Mouse (Mus musculus) embryonic fibroblast, embryonic 13.5 days (primary cell): ENCODE measurements around the gene Etv1. TPM values are rescaled to one million over a fixed set of nuclear protein-coding genes. Genes with fewer than 3 reads are reported as not detected.
"Not testable (repeated sequence)": the region's sequence is repeated elsewhere in the genome, so short reads cannot be mapped to it uniquely, and the experiment has no call there.

Experiments
- H3K27ac ChIP-seq: 2 replicates; pipeline ENCODE4 v1.5.1; 2012; ENCODE audit warnings: low read length, control low read depth, inconsistent platforms; ENCODE audit not compliant: insufficient read depth
- H3K4me1 ChIP-seq: 2 replicates; pipeline ENCODE4 v1.6.1; 2011; ENCODE audit warnings: low read length; ENCODE audit not compliant: control insufficient read depth, insufficient read depth
- H3K4me3 ChIP-seq: 2 replicates; pipeline ENCODE4 v1.5.1; 2011; ENCODE audit warnings: mild to moderate bottlenecking, control low read depth, low read length; ENCODE audit not compliant: insufficient read depth
- CTCF ChIP-seq: IDR thresholded peaks from 2 replicates; pipeline ENCODE4 v1.5.1; 2011; ENCODE audit warnings: mild to moderate bottlenecking, control low read depth, low read length, moderate library complexity, borderline replicate concordance; ENCODE audit not compliant: insufficient read depth
- POLR2A ChIP-seq: IDR thresholded peaks from 2 replicates; pipeline ENCODE4 v1.6.1; 2011; ENCODE audit warnings: low read depth, mild to moderate bottlenecking, control low read depth, low read length, moderate library complexity
- polyA plus RNA-seq: library from polyadenylated mRNA; stranded (reverse); fragments of >200 nt; gene quantifications from 2 replicates; pipeline ENCODE4 v1.2.4, GENCODE M21; 2011; ENCODE audit warnings: low read depth; ENCODE audit not compliant: missing spikeins, insufficient read length

Etv1 gene
- polyA plus RNA-seq, 1 experiment: 2.4 TPM

DNA sequence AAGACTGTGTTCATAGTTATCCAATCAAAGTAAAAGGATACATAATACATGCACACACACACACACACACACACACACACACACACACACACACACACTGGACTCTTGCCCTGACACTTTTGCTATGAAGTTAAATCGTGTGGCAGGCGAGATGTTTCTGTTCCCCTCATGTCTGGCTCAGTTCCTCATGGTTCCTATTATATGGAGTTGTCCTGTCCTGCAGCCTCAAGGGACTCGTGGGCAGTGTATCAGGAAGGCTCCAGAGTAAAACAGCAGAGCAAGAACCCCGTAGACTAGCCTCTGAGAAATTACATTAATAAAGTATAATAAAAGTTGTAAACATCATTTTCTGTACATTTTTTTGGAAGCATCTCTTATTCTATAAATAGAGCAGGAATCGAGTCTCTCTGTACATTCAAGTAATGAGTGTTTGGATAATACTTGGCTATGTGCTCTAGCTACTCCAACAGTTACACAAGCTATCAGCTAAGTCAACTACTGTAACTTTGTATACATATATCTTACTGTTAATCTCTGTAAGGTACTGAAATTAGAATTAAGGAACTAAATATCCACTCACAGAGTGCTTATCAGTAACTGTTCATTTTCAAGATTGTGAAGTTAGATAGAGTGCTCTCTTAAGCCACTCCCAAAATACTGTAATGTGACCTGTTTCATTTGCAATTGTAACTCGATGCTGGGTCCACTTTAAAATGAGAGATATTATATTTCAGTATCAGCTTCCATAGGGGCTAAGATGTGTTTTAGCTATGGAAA lies 35.0 kb downstream of the Etv1 start:
- Histone ChIP-seq H3K4me3 (no peak overlapping the region), H3K27ac (no peak overlapping the region), H3K4me1 (no peaks in the 10 kb centered on the region)
- TF ChIP-seq CTCF (no peak), POLR2A (no peak)

DNA sequence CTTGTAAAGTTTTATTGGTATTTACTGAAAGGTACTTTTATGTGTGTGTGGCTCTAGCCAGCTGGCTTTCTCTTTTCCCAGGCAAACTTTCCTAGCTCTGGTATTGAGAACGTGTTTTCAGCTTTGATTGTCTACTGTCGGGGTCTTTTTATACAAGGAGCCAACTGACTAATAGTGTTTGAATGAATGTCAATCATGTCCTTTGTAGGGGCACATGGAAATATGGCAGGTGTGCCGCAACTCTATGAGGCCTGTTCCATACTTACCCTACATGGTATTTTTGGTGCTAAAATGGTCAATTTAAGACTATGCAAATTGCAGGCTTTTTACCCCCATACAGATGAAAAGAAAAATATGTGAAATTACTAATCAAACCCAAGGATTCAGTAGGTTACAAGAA lies 37.1 kb downstream of the Etv1 start:
- TF ChIP-seq POLR2A (no peak), CTCF (no peak)
- Histone ChIP-seq H3K27ac (no peak overlapping the region), H3K4me1 (no peaks in the 10 kb centered on the region), H3K4me3 (no peak overlapping the region)

DNA sequence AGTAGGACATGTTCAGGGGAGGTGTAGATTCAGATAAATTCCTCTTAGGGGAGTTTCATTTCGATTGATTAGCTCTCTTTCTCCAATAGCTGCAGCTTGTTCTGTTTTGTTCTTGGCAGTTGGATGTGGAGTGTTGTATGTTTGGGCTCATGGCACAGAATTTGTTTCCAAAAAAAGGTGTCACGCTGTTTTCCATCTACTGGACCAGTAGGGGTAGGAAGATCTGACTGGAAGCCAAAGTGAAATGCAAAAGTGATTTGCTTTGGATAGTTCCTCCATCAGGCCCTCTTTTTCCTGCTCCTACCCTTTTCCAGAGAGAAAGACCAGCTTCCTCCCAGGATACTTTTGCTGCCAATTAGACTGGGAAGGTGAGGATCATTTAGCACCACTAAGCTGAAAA lies 39.1 kb downstream of the Etv1 start:
- H3K4me1 ChIP-seq: no peaks in the 10 kb centered on the region
- H3K4me3 ChIP-seq: no peak overlapping the region
- TF ChIP-seq POLR2A: no peak
- no peak for TF ChIP-seq CTCF
- H3K27ac ChIP-seq: no peak overlapping the region

DNA sequence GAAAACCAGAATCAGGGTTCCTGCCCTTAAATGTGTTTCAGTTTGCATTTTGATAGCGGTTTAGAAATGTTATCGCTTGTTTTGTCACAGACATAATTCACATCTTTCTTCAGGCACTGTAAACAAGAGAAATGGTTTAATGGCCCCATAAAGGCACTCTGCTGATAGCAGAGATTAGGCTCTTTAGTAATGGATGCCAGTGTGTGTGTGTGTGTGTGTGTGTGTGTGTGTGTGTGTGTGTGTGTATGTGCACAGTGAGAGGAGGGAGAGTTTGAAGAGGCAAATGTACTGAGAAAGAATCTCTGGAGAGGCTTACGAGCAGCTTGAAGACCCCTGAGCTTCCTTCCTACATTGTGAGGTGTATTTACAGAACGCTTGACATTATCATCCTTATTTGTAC lies 41.5 kb downstream of the Etv1 start:
- H3K4me1 ChIP-seq: no peaks in the 10 kb centered on the region
- H3K27ac ChIP-seq: no peak overlapping the region
- H3K4me3 ChIP-seq: no peak overlapping the region
- TF ChIP-seq CTCF (no peak), POLR2A (no peak)

DNA sequence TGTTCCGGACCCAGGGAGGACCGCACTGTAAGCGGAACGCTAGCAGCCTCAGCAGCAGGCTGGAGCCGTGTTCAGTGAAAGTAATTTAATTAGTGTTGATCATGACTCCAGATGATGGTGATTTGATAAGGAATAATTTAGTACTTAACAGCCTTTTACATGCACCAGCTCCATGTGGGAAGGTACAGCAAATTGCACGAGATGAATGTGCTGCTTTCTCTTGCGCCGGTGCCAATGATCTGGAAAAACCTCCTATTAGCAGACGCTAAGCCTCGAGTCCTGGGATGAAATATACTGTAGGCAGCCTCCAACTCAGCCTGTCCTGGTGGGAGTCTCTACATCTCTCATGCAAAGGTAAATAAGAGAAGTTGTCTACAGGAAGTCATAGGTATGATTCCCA lies 45.2 kb downstream of the Etv1 start:
- H3K4me3 ChIP-seq: no peak overlapping the region
- H3K27ac ChIP-seq: no peak overlapping the region
- H3K4me1 ChIP-seq: no peaks in the 10 kb centered on the region
- no peak for TF ChIP-seq POLR2A

DNA sequence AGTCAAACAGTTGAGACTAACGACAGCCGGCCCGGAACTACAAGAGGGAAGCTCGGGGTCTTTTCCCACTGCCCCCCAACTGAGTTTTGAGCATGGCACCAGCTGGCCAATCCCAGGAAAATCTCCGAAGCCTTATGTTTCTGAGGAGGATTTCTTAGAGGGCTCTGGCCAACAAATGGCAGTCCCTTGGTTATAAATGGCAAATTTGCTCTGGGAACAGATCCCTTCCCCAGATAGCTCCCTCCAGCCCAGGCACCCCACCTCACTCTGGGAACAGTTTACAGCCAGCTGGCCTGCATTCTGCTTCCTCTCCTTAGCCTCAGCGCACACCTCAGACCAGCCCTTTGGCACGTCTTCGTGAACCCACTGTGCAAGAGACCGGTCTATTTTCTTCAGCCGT lies 53.8 kb downstream of the Etv1 start:
- Histone ChIP-seq H3K4me1 (no peaks in the 10 kb centered on the region), H3K27ac (no peak overlapping the region), H3K4me3 (no peak overlapping the region)
- TF ChIP-seq POLR2A (no peak), CTCF (no peak)

DNA sequence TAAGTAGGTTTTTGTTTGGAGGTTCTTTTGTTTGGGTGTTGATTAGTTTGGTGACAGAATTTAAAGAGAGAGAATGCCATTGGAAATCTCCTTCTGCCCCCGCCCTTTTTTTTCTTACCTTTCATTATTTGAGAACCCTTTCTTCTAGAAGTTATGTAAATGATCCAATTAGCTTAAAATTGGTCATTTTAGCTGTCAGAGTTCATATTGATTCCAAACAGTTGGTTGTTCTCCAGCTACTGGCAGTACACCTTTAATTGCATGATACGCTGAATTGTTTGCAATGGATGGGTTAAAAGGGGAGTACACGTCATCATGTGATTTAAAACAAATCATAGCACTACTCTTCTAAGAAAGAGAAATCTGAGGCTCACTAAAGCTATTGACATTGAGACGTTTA lies 55.4 kb downstream of the Etv1 start:
- H3K4me1 ChIP-seq: no peaks in the 10 kb centered on the region

DNA sequence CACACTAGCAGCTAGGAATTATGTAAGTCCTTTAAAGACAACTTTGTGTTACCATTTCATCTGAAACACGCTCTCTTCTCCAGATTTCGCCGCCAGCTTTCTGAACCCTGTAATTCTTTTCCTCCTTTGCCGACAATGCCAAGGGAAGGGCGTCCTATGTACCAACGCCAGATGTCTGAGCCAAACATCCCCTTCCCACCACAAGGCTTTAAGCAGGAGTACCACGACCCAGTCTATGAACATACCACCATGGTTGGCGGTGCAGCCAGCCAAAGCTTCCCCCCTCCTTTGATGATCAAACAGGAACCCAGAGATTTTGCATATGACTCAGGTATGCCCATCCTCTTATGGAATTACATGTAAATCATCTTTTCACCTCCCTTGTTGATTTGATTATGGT lies 55.8 kb downstream of the Etv1 start:
- H3K4me1 ChIP-seq, H3K4me3 ChIP-seq, H3K27ac ChIP-seq: not testable (repeated sequence)

More for the DNA sequence above, 55.4 kb downstream of the Etv1 start:
- Histone ChIP-seq H3K27ac (no peak overlapping the region), H3K4me3 (no peak overlapping the region)
- no peak for TF ChIP-seq CTCF
- no peak for TF ChIP-seq POLR2A

DNA sequence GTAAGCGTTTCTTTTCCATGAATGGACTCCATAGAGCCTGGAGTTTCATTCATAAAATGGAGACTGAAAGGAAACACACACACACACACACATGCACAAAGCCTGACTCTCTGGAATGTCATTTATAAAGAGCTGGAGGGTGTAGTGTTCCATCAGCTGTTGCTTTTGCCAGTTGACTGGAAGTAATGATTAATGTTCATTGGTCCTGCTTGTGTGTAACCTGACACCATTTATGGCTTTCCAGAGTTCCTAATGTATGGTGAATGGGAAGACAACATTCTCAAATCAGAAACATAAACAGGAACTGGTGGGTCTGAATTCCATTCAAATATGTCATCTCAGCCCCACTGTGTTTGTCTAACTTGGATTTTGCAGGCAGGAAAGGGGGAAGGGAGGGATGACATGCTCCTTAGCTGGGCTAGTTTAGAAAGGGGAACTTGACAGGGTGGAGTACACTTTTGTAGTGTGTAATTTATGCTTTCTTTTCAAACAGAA lies 64.7 kb downstream of the Etv1 start:
- peak overlapping the region; percentile 45; the same call in 1 of the 2 replicates for H3K27ac ChIP-seq
- TF ChIP-seq POLR2A: no peak
- no peak for TF ChIP-seq CTCF
- H3K4me1 ChIP-seq: peaks cover 9% of the 10 kb centered on the region
- H3K4me3 ChIP-seq: no peak overlapping the region

DNA sequence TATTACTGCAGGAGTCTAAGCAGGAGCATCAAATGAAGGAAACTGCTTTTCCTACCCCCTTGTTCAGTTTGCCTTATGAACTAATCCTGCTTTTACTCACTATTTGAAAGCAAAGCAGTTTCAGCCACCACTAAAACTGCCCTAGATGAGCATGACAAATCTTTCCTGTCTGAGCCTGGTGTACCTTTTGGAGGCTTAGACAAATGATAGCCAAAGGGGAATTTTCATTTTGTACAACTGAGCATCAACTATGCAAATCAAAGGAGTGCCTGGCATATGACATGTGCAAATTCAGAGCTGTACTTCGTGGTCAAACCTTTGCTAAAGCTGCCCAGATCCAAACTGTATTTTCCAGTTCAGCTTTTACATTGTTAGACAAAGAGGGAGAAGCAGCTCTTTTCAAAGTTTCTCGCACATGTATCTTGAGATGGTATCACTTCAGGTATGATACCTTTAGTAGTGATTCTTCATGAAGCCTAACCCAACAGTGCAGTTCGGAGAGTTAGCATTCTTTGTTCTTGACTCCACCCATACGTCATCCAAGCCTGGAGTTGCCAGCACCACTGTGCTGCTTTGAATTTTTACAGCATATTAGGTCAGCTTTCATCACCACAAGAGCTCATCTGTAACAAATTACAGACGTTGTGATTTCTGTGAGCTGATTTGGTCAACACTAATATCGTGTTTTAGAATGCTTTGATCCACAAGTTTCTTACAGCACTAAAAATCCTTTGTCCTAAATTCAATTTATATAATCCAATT lies 68.5 kb downstream of the Etv1 start:
- no peak for TF ChIP-seq POLR2A
- no peak for TF ChIP-seq CTCF
- no peak overlapping the region for H3K4me3 ChIP-seq
- H3K4me1 ChIP-seq: peaks cover 9% of the 10 kb centered on the region
- no peak overlapping the region for H3K27ac ChIP-seq

DNA sequence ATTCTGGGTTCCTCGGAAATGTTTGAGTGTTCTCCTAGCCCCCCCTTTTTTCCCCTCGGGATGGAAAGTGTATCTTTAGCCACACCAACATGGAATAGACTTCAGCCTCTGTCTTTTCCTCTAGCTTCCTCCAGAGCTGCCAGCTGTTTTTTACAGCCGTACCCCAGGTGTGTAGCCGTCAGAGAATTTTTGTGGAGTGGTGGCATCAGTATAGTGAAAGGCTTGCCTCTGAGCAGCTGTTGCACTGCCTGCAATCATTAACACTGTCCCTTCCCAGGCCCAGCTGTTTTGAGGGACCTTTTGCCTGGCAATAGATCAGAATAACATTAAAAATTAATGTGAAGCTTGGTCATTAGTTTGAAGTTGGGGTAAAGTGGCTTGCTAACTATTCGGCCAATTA lies 70.8 kb downstream of the Etv1 start:
- no peak overlapping the region for H3K27ac ChIP-seq
- H3K4me1 ChIP-seq: peaks cover 6% of the 10 kb centered on the region
- TF ChIP-seq CTCF (no peak), POLR2A (no peak)
- no peak overlapping the region for H3K4me3 ChIP-seq
